Mouse (Mus musculus) ES-E14 (cell line): Measurements from ENCODE around the gene Antxr1. TPM values are rescaled to one million over a fixed set of nuclear protein-coding genes. Genes with fewer than 3 reads are reported as not detected.
A peak's percentile ranks its signal among the peaks of the same experiment; 100 is the strongest.

Experiments
- DNase-seq: peaks from one replicate; pipeline ENCODE4 v3.0.0-alpha.2; 2013; ENCODE audit warnings: low read depth, low spot score
- H3K27ac ChIP-seq: 2 replicates; pipeline ENCODE4 v1.5.1; 2012; ENCODE audit warnings: low read depth, mild to moderate bottlenecking, low read length, moderate library complexity, mixed read lengths; ENCODE audit not compliant: poor library complexity, insufficient read depth, severe bottlenecking
- H3K36me3 ChIP-seq: 2 replicates; pipeline ENCODE4 v1.6.1; 2012; ENCODE audit warnings: mild to moderate bottlenecking, low read length, moderate library complexity, mixed read lengths; ENCODE audit not compliant: control insufficient read depth, poor library complexity, insufficient read depth, severe bottlenecking
- H3K4me1 ChIP-seq, 2 experiments: fragments of 150-350 bp in 1 of 2; sonication (generic) in 1 of 2; 2 replicates each; pipeline ENCODE4 v1.6.1; 2012; ENCODE audit warnings: low read length in 2 of 2, mild to moderate bottlenecking in 1 of 2, mixed read lengths in 1 of 2; ENCODE audit not compliant: control insufficient read depth in 2 of 2, insufficient read depth in 2 of 2, poor library complexity in 1 of 2
- H3K4me3 ChIP-seq, 2 experiments: fragments of 150-350 bp in 1 of 2; sonication (generic) in 1 of 2; 2 replicates each; pipeline ENCODE4 v1.5.1; 2012; ENCODE audit warnings: low read length in 2 of 2, low read depth in 1 of 2, mild to moderate bottlenecking in 1 of 2, mixed read lengths in 1 of 2; ENCODE audit not compliant: insufficient read depth in 1 of 2, poor library complexity in 1 of 2, severe bottlenecking in 1 of 2
- H3K9ac ChIP-seq: 2 replicates; pipeline ENCODE4 v1.6.1; 2012; ENCODE audit warnings: low read depth, mild to moderate bottlenecking, low read length, mixed read lengths; ENCODE audit not compliant: poor library complexity, insufficient read depth, severe bottlenecking
- H3K9me3 ChIP-seq: fragments of 150-350 bp; sonication (generic); 2 replicates; pipeline ENCODE4 v1.6.1; 2012; ENCODE audit warnings: low read depth, mild to moderate bottlenecking, low read length; ENCODE audit not compliant: control insufficient read depth, insufficient read depth
- CHD2 ChIP-seq: IDR thresholded peaks from 2 replicates; pipeline ENCODE4 v1.6.1; 2014; ENCODE audit warnings: mild to moderate bottlenecking, low read depth, low read length, inconsistent platforms
- HCFC1 ChIP-seq: IDR thresholded peaks from 2 replicates; pipeline ENCODE4 v1.6.1; 2012; ENCODE audit warnings: low read length, inconsistent platforms, borderline replicate concordance; ENCODE audit not compliant: insufficient read depth
- MAFK ChIP-seq: IDR thresholded peaks from 2 replicates; pipeline ENCODE4 v1.6.1; 2014; ENCODE audit warnings: mild to moderate bottlenecking, low read depth, low read length, inconsistent platforms; ENCODE audit not compliant: insufficient read depth
- ZC3H11A ChIP-seq: IDR thresholded peaks from 2 replicates; pipeline ENCODE4 v1.6.1; 2012; ENCODE audit warnings: low read depth, mild to moderate bottlenecking, inconsistent platforms, low read length, borderline replicate concordance
- ZNF384 ChIP-seq: IDR thresholded peaks from 2 replicates; pipeline ENCODE4 v1.6.1; 2012; ENCODE audit warnings: low read depth, low read length, inconsistent platforms
- in situ Hi-C, 2 experiments: fragments of 600-800 bp; cut with MboI; formaldehyde crosslinking; loops; one replicate each; pipeline ENCODE4 v1.15.1; 2025; ENCODE audit warnings: low sequenced_read_pairs in 2 of 2, inconsistent platforms in 1 of 2; ENCODE audit not compliant: unreplicated experiment in 2 of 2
- total RNA-seq: library from RNA; depleted of rRNA; stranded (reverse); fragments of 300-350 nt; gene quantifications from 2 replicates; pipeline ENCODE4 v1.2.3, GENCODE M21; 2012; rRNA removed

Antxr1 gene
- total RNA-seq: 2.0 and 2.5 TPM in 2 replicates

DNA sequence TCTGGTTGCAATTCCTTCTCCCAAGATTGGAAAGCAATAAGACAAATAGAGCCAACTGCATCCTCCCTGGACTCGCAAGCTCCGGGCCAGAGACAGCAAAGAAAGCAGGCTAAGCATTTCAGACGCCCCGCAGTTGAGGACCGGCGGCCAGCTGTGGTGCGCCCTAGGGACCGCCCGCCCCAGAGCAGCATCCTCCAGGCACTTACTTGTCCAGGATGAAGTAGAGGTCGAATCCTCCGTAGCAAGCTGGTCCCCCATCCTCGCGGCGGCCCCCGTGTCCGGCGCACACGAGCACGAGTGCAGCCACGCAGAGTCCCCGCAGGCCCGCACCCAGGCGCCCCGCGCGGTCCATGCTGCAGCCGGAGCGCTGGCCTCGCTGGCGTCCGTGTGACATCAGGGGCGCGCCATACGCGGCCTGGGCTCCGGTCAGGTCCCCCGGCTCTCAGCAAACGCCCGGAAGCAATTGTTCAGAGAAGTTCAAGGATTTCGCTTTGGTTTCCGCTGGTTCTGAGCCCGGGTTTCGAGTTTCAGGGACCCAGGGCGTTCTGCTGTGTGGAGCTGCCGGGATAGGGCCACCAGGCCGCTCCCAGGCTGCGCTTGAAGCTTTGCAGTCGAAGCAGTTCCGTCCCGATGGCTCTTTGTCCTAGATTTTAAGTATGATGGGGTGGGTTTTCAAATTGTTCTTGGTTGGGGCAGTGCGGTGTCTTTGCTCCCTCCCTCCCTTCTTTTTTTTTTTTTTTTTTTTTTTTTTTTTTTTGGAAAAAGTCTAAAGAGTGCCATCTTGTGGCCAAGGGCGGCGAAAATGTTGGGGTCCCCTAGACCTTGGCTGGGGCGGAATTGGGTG lies at the start of gene Antxr1:
Antxr1 (minus strand) TSS at position 731 of the 844 bp plus-strand sequence.
- H3K27ac ChIP-seq: no peak within 1 kb of the TSS
- H3K4me1 ChIP-seq: no peaks in the 10 kb centered on the region
- in situ Hi-C loops: no loop called here
- H3K36me3 ChIP-seq: no peaks in the 10 kb centered on the region
- peak within 1 kb of the TSS; percentile 31 for H3K9ac ChIP-seq
- no peak for TF ChIP-seq MAFK
- peak; percentile 100 for TF ChIP-seq ZNF384
- no peak for TF ChIP-seq HCFC1
- no peak for TF ChIP-seq CHD2
- no peaks in the 10 kb centered on the region for H3K9me3 ChIP-seq
- peak; percentile 37 for DNase-seq
- H3K4me3 ChIP-seq: peak within 1 kb of the TSS; percentile 63

DNA sequence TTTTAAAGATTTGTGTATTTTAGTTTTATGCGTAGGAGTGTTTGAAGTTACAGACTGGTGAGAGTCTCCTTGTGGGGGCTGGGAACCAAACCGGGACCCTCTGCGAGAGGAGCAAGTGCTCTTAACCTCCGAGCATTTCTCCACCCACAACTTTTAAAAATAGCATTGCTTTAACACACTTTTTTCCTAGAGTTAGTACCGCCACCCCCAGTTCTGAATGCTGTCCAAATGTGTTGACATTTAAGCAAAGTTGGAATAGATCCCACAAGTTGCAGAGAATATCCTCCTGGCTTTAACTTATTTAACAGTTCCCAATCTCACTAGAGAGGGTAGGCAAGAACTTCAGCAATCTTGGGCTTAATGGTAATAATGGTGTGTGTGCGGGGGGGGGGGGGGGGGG lies 49.1 kb upstream of the Antxr1 start:
- Histone ChIP-seq H3K36me3 (no peaks in the 10 kb centered on the region), H3K4me1 (no peaks in the 10 kb centered on the region), H3K9me3 (no peaks in the 10 kb centered on the region), H3K4me3 (peak overlapping the region in 1 of 2 experiments; percentile 67; a peak in 2 of 4 replicates), H3K27ac (no peak overlapping the region), H3K9ac (no peak overlapping the region)
- in situ Hi-C loops: no loop called here
- TF ChIP-seq ZC3H11A (no peak), CHD2 (no peak), MAFK (no peak), HCFC1 (no peak), ZNF384 (no peak)
- DNase-seq: no peak

DNA sequence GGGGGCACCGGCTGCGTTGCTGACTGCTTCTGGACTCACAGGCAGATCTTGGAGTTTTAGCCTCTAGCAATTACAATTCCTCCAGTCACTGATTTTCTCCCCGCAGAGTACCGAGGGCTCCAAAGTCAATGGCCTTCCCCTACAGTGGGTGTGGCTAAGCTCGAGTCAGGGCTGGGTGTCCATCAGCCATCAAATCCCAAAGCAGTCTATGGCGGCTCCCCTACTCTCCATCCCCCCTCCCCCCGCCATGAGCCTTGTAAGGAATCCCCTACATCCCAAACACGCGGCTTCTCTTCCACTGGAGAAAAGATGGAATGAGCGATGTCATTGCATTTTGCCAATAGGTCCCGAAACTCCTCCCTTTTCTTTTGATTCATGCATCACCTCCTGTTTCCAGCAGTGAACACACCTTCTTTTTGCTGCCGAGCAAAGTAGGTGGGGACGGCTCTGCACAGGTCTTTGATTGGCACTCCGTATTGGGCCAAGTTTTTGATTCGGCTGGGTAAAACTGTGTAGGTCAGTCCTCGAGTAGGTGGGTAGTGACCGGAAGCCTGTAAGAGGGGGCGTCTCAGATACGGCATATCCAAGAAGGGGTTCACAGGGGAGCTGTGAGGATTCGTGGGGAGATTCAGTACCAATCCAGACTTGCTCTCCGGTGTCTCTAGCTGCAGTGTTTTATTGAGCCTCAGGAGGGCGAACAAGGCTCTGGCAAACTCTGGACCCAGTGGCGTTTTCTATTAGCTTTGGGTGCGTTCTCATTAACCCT lies 48.5 kb upstream of the Antxr1 start:
- H3K9ac ChIP-seq: 0 out of 2 replicates have a peak overlapping the region, but pooled peaks have one; percentile 46
- no peaks in the 10 kb centered on the region for H3K9me3 ChIP-seq
- TF ChIP-seq CHD2 (no peak), MAFK (no peak), HCFC1 (no peak), ZC3H11A (no peak), ZNF384 (no peak)
- peak; percentile 34 for DNase-seq
- H3K4me1 ChIP-seq: no peaks in the 10 kb centered on the region
- in situ Hi-C loops: no loop called here
- no peak overlapping the region for H3K27ac ChIP-seq
- peak overlapping the region; percentile 48 to 67 for H3K4me3 ChIP-seq
- no peaks in the 10 kb centered on the region for H3K36me3 ChIP-seq

DNA sequence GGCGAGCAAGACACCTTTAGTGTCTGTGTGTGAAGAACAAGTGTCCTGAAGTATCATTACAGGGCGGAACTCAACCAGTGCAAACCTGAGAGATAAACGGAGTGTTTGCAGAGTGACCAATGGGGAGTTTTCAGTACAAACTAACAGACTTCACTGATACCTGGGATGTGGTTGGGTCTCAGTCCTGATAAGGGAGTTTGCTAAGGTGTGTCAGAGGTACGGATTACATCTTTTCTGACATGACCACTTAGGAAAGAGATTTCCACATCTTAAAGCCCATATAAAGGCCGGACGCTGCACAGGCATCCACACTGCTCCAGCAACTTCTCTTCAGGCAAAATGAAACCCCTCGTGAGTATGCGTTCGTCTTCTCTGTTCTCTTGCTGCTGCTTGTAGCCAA lies 37.4 kb upstream of the Antxr1 start, which contains the start of gene Gkn2:
Gkn2 (plus strand) TSS at position 301 of the 400 bp plus-strand sequence.
- H3K27ac ChIP-seq: no peak within 1 kb of the TSS
- in situ Hi-C loops: no loop called here
- H3K9ac ChIP-seq: no peak within 1 kb of the TSS
- no peak within 1 kb of the TSS for H3K4me3 ChIP-seq
- H3K36me3 ChIP-seq: no peaks in the 10 kb centered on the region
- no peaks in the 10 kb centered on the region for H3K9me3 ChIP-seq
- DNase-seq: no peak
- H3K4me1 ChIP-seq: no peaks in the 10 kb centered on the region
- TF ChIP-seq CHD2 (no peak), MAFK (no peak), ZNF384 (no peak), ZC3H11A (no peak), HCFC1 (no peak)
